Mouse (Mus musculus) lung, embryonic 16.5 days (tissue): ENCODE data around the gene Npy4r. TPM values are rescaled to one million over a fixed set of nuclear protein-coding genes. Genes with fewer than 3 reads are reported as not detected.
A peak's percentile ranks its signal among the peaks of the same experiment; 100 is the strongest.

Experiments
- ATAC-seq: fragments of 200-750 bp; cut with Nextera tagmentation; 2 replicates; pipeline ENCODE4 v1.8.0; 2017; ENCODE audit warnings: low read depth, mild to moderate bottlenecking, moderate library complexity
- H3K27ac ChIP-seq: fragments of 300-500 bp; sonication (generic); 2 replicates; pipeline ENCODE4 v1.5.1; 2014; ENCODE audit warnings: mild to moderate bottlenecking, control low read depth, low read length
- H3K27me3 ChIP-seq: fragments of 300-500 bp; sonication (generic); 2 replicates; pipeline ENCODE4 v1.6.1; 2014; ENCODE audit warnings: low read depth, low read length, mixed read lengths; ENCODE audit not compliant: control insufficient read depth, insufficient read depth
- H3K36me3 ChIP-seq: fragments of 300-500 bp; sonication (generic); 2 replicates; pipeline ENCODE4 v1.6.1; 2014; ENCODE audit warnings: low read length; ENCODE audit not compliant: control insufficient read depth, insufficient read depth
- H3K4me1 ChIP-seq: fragments of 300-500 bp; sonication (generic); replicated peaks from 2 replicates; pipeline ENCODE4 v1.6.1; 2014; ENCODE audit warnings: low read length, mixed read lengths; ENCODE audit not compliant: control insufficient read depth, insufficient read depth
- H3K4me2 ChIP-seq: fragments of 300-500 bp; sonication (generic); 2 replicates; pipeline ENCODE4 v1.6.1; 2014; ENCODE audit warnings: low read depth, low read length, control low read depth
- H3K4me3 ChIP-seq: fragments of 300-500 bp; sonication (generic); 2 replicates; pipeline ENCODE4 v1.5.1; 2014; ENCODE audit warnings: mild to moderate bottlenecking, low read length, control low read depth
- H3K9ac ChIP-seq: fragments of 300-500 bp; sonication (generic); 2 replicates; pipeline ENCODE4 v1.6.1; 2014; ENCODE audit warnings: low read length, control low read depth
- H3K9me3 ChIP-seq: fragments of 300-500 bp; sonication (generic); 2 replicates; pipeline ENCODE4 v1.6.1; 2016; ENCODE audit warnings: low read length; ENCODE audit not compliant: control insufficient read depth
- WGBS: fragments of 180-500 bp; shearing (Covaris S2); extraction: QIAGEN DNeasy Blood & Tissue Kit; methylation state at CpG from one replicate; pipeline ENCODE4 v1.1.7; 2014; 5-methylcytosine and 5-hydroxymethylcytosine counted together
- polyA plus RNA-seq: library from polyadenylated mRNA; unstranded; fragments of >200 nt; fragmentation: Nextera tagmentation; extraction: Ambion mirVana; gene quantifications from 2 replicates; pipeline ENCODE4 v1.2.1, GENCODE M21; 2015

Npy4r gene
- polyA plus RNA-seq, 1 experiment from 2014 or later: 0.20 TPM

DNA sequence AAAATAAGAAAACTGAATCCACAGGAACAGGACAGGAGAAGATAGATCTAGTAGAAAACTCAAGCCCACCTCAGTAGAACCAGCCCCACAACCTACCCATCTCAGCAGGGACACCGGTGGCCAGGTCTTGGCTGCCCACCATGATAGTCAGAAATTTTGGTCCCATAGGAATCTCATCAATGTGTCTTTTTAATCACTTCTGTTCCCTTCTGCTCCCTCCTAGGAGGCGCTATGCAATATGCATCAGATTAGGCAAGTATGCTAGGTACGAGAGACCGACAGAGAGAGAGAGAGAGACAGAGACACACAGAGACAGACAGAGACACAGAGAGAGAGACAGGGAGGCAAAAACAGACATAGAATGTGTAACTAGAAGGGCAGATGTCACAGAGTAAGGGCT lies 30.6 kb downstream of the Npy4r start:
- ATAC-seq: no peak
- H3K9ac ChIP-seq: no peak overlapping the region
- H3K36me3 ChIP-seq: no peaks in the 10 kb centered on the region
- no peaks in the 10 kb centered on the region for H3K27me3 ChIP-seq
- H3K27ac ChIP-seq: no peak overlapping the region
- H3K4me3 ChIP-seq: no peak overlapping the region
- WGBS: 91% methylated on average over 4 of the region's 4 CpGs
- no peaks in the 10 kb centered on the region for H3K9me3 ChIP-seq
- no peaks in the 10 kb centered on the region for H3K4me1 ChIP-seq
- no peak overlapping the region for H3K4me2 ChIP-seq

DNA sequence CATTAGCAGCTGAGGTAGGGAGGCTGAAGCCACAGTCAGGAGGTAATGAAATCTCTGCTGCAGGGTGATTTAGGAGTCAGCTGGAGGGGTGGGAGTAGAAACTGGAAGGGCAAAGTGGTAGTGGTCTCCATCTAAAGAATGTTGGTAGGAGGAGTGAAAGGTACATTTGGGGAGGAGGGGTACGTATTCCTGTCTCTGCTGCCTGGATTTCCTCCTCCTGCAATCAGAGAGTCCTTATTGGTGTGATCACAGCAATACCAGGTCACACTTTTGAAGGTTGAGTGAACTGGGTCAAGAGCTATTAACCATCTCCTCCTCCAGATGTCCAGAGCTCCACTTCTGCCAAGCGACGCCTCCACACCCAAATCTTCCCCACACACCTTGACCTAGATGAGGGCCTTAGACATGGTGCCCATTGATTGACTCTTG lies 31.4 kb downstream of the Npy4r start:
- ATAC-seq: no peak
- H3K9me3 ChIP-seq: no peaks in the 10 kb centered on the region
- no peak overlapping the region for H3K4me3 ChIP-seq
- H3K4me1 ChIP-seq: no peaks in the 10 kb centered on the region
- H3K4me2 ChIP-seq: no peak overlapping the region
- H3K27me3 ChIP-seq: no peaks in the 10 kb centered on the region
- no peaks in the 10 kb centered on the region for H3K36me3 ChIP-seq
- no peak overlapping the region for H3K27ac ChIP-seq
- WGBS: 87% methylated on average over 3 of the region's 3 CpGs
- no peak overlapping the region for H3K9ac ChIP-seq

DNA sequence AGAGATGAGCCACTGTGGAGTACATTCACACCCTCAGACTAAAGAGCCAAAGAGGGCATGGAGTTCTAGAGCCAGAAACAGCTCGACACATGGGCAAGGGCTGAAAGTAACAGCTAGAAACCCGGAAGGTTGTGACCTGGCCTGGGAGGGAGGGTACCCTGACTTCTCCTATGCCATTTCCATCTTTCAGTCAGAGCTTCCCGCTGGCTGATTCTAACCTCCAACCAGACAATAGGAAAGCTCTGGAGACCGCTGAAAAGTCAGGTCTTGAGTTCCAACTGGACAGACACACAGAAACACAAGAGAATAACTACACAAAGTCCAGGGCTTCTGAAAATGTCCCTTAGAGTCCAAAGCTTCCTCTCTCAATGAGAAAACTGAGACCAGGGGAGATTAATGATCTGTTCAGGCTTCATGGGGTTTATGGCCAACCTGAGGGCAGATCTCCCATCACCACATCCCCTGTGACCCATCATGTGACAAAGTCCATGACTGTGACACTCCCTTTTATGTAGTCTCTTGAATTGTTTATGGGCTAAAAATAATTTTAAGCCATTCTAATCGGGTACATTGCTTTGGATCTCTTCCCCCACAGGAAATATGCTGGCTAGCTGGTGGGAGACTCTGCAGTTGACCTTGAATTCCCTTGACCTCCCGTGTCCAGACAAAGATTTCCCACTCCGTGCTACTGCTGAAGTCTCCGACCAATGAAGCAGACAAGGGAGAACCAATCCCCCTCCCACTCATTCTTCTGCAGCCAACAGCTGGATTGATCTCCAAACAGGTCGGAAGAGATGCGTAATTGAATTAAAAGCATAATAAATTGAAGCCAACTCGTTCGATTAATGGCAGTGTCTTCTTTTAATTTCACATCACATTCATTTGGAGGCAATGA lies 32.0 kb downstream of the Npy4r start:
- WGBS: 71% methylated on average over 12 of the region's 12 CpGs
- H3K4me3 ChIP-seq: no peak overlapping the region
- no peak overlapping the region for H3K9ac ChIP-seq
- ATAC-seq: no peak
- no peaks in the 10 kb centered on the region for H3K9me3 ChIP-seq
- no peak overlapping the region for H3K4me2 ChIP-seq
- H3K27ac ChIP-seq: no peak overlapping the region
- no peaks in the 10 kb centered on the region for H3K36me3 ChIP-seq
- no peaks in the 10 kb centered on the region for H3K27me3 ChIP-seq
- no peaks in the 10 kb centered on the region for H3K4me1 ChIP-seq

DNA sequence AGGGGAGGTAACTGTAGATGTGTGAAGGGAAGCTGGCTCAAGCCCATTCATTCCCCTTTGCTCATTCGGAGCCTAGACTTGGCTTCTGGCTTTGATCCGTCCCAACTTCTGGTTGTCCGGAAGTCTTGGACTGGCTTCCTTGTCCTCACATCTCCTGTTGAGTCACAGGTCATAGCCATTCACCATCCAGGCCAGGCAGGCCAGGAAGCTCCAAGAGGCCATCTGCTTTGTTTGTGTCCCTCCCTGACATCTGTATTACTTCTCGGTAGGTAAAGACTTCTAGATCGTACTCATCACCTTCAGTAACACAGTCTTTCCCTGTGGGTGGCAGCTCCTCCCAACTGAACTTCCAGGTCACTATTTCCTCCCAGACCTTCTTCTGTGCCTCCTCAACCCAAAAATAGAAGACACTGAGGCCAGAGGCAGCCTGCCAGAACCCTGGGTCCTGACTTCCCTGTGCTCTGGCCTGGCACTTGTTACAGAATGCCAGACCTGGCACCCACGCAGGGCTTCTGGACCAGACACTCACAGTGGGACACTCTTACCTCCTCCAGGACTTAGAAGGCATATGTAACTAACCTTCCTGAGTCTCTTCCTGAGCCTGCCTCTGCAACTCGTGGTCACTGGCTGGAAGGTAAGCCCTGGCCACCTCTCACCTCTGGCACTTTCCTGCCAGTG lies 33.1 kb downstream of the Npy4r start:
- H3K4me1 ChIP-seq: no peaks in the 10 kb centered on the region
- H3K36me3 ChIP-seq: no peaks in the 10 kb centered on the region
- H3K4me3 ChIP-seq: no peak overlapping the region
- no peaks in the 10 kb centered on the region for H3K27me3 ChIP-seq
- H3K27ac ChIP-seq: no peak overlapping the region
- 59% methylated on average over 7 of the region's 7 CpGs for WGBS
- no peak overlapping the region for H3K9ac ChIP-seq
- H3K4me2 ChIP-seq: no peak overlapping the region
- no peaks in the 10 kb centered on the region for H3K9me3 ChIP-seq
- ATAC-seq: no peak

DNA sequence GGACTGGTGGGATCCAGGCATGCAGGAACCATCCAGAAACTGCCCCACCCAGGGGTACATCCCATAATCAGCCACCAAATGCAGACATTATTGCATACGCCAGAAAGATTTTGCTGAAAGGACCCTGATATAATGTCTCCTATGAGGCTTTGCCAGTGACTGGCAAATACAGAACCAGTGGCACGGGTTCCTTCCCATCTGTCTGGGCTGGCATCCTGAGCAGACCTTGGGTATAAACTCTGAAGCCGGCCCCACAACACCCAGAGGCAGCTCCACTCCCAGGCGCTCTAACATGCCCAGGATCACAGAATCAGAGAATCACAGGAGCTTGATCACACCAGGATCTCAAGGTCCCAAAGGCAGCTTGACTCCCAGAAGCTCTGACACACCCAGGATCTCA lies 38.0 kb downstream of the Npy4r start:
- ATAC-seq: no peak
- Histone ChIP-seq H3K27ac (no peak overlapping the region), H3K9me3 (no peaks in the 10 kb centered on the region), H3K36me3 (no peaks in the 10 kb centered on the region), H3K4me2 (no peak overlapping the region), H3K4me3 (no peak overlapping the region), H3K9ac (no peak overlapping the region), H3K4me1 (no peaks in the 10 kb centered on the region), H3K27me3 (no peaks in the 10 kb centered on the region)
- 78% methylated on average over 4 of the region's 4 CpGs for WGBS

DNA sequence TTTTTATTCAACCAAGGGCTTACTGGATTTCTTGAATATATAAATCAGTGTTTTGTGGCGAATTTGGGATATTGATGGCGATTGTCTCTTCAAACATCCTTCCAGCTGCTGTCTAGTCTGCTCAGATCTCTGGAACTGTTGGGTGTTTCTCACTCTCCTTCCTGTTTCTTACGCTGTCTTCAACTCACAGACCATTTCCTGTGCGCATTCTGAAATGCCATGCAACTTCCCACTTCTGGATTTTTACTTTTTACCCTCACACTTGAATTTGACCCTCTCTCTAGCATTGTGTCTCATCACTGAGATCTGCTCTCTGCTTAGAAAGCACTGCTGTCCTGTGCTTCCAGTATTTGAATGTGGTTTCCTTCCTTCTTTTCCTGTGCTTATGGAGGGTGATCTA lies 44.7 kb downstream of the Npy4r start:
- peaks cover 5% of the 10 kb centered on the region; the same call in 1 of the 2 replicates for H3K4me1 ChIP-seq
- no peaks in the 10 kb centered on the region for H3K36me3 ChIP-seq
- no peak overlapping the region for H3K27ac ChIP-seq
- no peaks in the 10 kb centered on the region for H3K9me3 ChIP-seq
- no peak overlapping the region for H3K9ac ChIP-seq
- WGBS: 59% methylated on average over 4 of the region's 4 CpGs
- ATAC-seq: no peak
- no peaks in the 10 kb centered on the region for H3K27me3 ChIP-seq
- no peak overlapping the region for H3K4me3 ChIP-seq
- no peak overlapping the region for H3K4me2 ChIP-seq

DNA sequence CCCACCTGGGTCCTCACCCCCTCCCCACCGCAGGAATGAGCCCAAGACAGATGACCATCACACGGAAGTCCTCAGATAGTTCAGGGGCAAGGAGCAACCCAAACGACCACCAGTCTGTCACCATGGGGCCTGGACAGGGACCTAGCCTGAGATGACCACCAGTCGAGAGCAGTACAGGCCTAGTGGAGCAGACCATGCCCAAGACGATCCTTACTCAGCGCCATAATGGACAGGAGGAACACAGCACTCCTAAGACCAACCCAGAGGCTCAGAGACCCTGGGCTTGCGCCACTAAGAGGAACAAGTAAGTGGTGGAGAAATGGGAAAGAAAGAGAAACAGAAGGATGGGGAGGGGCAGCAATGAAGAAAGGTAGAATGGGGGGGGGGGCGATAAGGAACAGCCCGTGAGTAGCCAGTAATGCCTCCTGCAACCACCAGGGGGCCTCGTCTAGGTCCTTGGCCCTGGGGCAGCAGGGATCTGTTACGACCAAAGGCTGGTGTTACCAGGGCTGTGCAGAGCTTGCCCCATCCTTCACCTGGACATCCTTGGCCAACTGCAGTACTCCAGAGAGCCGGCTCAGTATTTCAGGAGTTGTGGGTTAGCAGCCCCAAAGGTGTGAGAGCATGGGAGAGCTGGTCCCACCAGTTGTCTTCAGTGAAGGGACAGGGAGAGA lies 45.8 kb downstream of the Npy4r start:
- Histone ChIP-seq H3K36me3 (no peaks in the 10 kb centered on the region), H3K27me3 (no peaks in the 10 kb centered on the region), H3K4me1 (peaks cover 5% of the 10 kb centered on the region; the same call in 1 of the 2 replicates), H3K9ac (no peak overlapping the region), H3K4me3 (no peak overlapping the region), H3K4me2 (no peak overlapping the region), H3K27ac (no peak overlapping the region), H3K9me3 (no peaks in the 10 kb centered on the region)
- WGBS: 59% methylated on average over 11 of the region's 12 CpGs
- ATAC-seq: 0 out of 2 replicates have a peak, but pooled peaks have one; percentile 42

DNA sequence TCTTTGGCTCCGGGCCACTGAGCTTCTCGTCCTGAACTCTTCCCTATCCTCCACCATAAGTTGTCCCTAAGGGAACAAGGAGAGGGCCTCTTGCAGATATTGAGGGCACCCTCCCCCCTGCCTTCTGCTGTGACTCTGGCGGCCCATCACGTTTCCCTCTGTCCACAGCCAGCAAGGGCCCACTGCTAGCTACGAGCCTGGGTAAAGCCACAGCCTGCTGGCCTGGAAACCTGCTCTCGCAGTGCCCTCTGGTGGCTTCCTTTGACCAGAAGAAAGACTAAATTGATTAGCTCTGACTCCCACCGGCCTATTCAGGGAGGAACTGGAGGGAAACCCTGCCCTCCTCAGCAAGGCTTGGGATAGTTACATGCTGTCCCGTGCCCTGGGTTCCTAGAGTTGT lies 47.4 kb downstream of the Npy4r start:
- peaks cover 5% of the 10 kb centered on the region; the same call in 1 of the 2 replicates for H3K4me1 ChIP-seq
- H3K4me3 ChIP-seq: no peak overlapping the region
- H3K4me2 ChIP-seq: no peak overlapping the region
- H3K27ac ChIP-seq: no peak overlapping the region
- no peak overlapping the region for H3K9ac ChIP-seq
- peak; percentile 69 for ATAC-seq
- H3K9me3 ChIP-seq: no peaks in the 10 kb centered on the region
- no peaks in the 10 kb centered on the region for H3K36me3 ChIP-seq
- H3K27me3 ChIP-seq: no peaks in the 10 kb centered on the region
- 15% methylated on average over 8 of the region's 8 CpGs for WGBS

DNA sequence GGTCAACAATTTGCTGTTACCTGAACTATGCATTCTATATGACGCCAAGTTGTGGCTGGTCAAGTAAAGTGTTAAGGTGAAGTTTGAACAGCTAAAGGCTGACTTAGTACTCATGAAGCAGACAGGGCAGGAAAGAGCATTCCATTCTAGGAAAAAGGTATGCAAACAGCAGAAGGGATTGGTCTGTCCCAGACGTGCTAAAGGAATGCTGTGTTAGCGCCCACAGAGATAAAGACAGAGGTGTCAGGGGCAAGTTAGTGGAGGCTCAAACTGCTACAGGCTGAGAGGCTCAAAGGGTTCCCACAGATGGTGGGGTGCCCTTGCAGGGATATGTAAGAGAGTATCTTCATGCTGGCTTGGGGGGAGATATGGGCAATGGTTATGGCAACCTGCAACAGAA lies 48.4 kb downstream of the Npy4r start:
- H3K27ac ChIP-seq: no peak overlapping the region
- H3K4me2 ChIP-seq: no peak overlapping the region
- no peaks in the 10 kb centered on the region for H3K9me3 ChIP-seq
- H3K36me3 ChIP-seq: no peaks in the 10 kb centered on the region
- peak; percentile 26; the same call in 1 of the 2 replicates for ATAC-seq
- H3K27me3 ChIP-seq: no peaks in the 10 kb centered on the region
- H3K4me1 ChIP-seq: peaks cover 5% of the 10 kb centered on the region; the same call in 1 of the 2 replicates
- no peak overlapping the region for H3K9ac ChIP-seq
- 40% methylated on average over 3 of the region's 3 CpGs for WGBS
- H3K4me3 ChIP-seq: no peak overlapping the region
